Mouse (Mus musculus) liver, embryonic 14.5 days (tissue): ENCODE measurements around the gene Lmna.

Source experiments
- CTCF ChIP-seq: IDR thresholded peaks from 2 replicates; pipeline ENCODE4 v1.5.1; 2016; ENCODE audit warnings: antibody characterized with exemption, low read depth, control low read depth
- EP300 ChIP-seq: IDR thresholded peaks from 2 replicates; pipeline ENCODE4 v1.6.1; 2016; ENCODE audit warnings: antibody characterized with exemption, low read depth

GRCm38 (mm10) chr3:88437454-88437853 is 72.3 kb downstream of the Lmna start:
- TF ChIP-seq CTCF (no peak), EP300 (no peak)
